Mouse (Mus musculus): ENCODE results near the gene Krt12. TPM values are rescaled to one million over a fixed set of nuclear protein-coding genes. Genes with fewer than 3 reads are reported as not detected.

The Krt12 gene
- not detected in 2 replicates for polyA plus RNA-seq (2014; fragmentation: Nextera tagmentation; extraction: Ambion mirVana)

DNA sequence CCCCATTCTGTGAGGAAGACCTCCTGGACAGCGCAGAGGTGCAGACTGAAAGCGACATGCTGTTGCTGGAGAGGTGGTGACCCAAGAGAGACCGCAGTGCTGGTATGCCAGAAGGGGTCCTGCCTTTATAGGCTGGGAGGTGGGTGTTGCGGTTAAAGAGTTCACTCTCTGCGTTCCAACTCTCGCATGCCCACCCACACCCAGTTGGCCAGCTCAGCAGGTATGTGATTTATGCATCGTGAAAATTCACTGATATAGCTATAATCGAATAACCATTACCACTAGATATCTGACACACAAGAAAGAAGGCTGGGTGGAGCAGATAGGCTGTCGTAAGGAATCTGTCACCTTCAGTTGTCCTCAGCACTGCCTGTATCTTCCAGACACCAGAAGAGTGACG, at the start of gene Krt12:
Gene Krt12 (minus strand): TSS at position 101 of the 400 bp plus-strand sequence.
- Histone ChIP-seq H3K9me3 (ENCODE audit: control insufficient read depth, low read length) (no peaks in the 10 kb centered on the region), H3K4me1 (ENCODE audit: control insufficient read depth, insufficient read depth, low read length) (no peaks in the 10 kb centered on the region), H3K27ac (ENCODE audit: low read depth, low read length) (no peak within 1 kb of the TSS), H3K9ac (ENCODE audit: low read depth, low read length) (no peak within 1 kb of the TSS), H3K4me3 (ENCODE audit: low read length) (no peak within 1 kb of the TSS), H3K4me2 (replicated peaks; ENCODE audit: low read depth, low read length) (no peak within 1 kb of the TSS), H3K36me3 (ENCODE audit: control insufficient read depth, insufficient read depth, low read length) (no peaks in the 10 kb centered on the region), H3K27me3 (ENCODE audit: control insufficient read depth, insufficient read depth, low read length) (no peaks in the 10 kb centered on the region)
- 77% methylated on average over 10 of the region's 10 CpGs for WGBS
- no peak for ATAC-seq (ENCODE audit: low FRiP score, low TSS enrichment)

DNA sequence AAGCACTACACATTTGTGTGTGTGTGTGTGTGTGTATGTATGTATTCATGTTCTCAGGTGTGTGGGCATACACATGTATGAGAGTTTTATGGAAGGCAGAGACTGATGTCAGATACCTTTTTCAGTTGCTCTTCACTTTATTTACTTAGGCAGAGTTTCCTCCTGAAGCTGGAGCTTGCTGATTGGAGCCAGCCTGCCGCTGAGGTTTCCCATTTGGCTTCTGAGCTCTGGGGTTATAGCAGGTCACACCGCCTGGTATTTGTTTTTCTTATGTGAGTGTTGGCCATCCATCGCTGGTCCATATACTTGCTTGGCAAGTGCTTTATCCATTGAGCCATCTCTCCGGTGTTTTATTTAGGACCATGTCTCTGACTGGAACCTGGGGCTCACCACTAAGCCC, 47.2 kb upstream of the Krt12 start:
- ATAC-seq (ENCODE audit: low FRiP score, low TSS enrichment): no peak
- H3K27me3 ChIP-seq (ENCODE audit: control insufficient read depth, insufficient read depth, low read length): no peaks in the 10 kb centered on the region
- 66% methylated on average over 4 of the region's 4 CpGs for WGBS

DNA sequence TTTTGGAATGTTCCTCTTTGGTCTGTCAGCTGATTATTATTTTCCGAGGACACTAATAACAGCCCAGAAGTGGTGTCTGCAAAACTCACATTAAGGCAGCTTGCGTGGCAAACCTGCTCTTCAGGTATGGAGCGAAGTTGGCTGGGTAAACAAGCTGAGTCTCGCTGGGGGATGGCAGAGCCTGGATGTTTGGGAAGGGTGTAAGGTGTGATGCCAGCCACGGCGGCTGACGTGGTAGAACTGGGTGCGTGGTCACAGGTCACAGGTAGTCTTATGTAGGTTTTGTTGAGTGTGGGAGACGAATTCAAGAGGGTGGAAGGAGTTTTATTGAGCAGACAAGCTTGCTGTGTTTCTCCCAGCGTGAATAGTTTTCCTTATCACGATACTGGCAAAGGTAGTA, 46.5 kb upstream of the Krt12 start:
- H3K9me3 ChIP-seq (ENCODE audit: control insufficient read depth, low read length): no peaks in the 10 kb centered on the region
- ATAC-seq (ENCODE audit: low FRiP score, low TSS enrichment): no peak
- no peak overlapping the region for H3K4me3 ChIP-seq (ENCODE audit: low read length)
- no peaks in the 10 kb centered on the region for H3K36me3 ChIP-seq (ENCODE audit: control insufficient read depth, insufficient read depth, low read length)
- no peaks in the 10 kb centered on the region for H3K27me3 ChIP-seq (ENCODE audit: control insufficient read depth, insufficient read depth, low read length)
- no peaks in the 10 kb centered on the region for H3K4me1 ChIP-seq (ENCODE audit: control insufficient read depth, insufficient read depth, low read length)
- 88% methylated on average over 11 of the region's 11 CpGs for WGBS
- no peak overlapping the region for H3K9ac ChIP-seq (ENCODE audit: low read depth, low read length)
- H3K4me2 ChIP-seq (replicated peaks; ENCODE audit: low read depth, low read length): no peak overlapping the region
- H3K27ac ChIP-seq (ENCODE audit: low read depth, low read length): no peak overlapping the region

More for the DNA sequence above, 47.2 kb upstream of the Krt12 start:
- Histone ChIP-seq H3K4me3 (ENCODE audit: low read length) (no peak overlapping the region), H3K4me1 (ENCODE audit: control insufficient read depth, insufficient read depth, low read length) (no peaks in the 10 kb centered on the region), H3K9me3 (ENCODE audit: control insufficient read depth, low read length) (no peaks in the 10 kb centered on the region), H3K27ac (ENCODE audit: low read depth, low read length) (no peak overlapping the region), H3K9ac (ENCODE audit: low read depth, low read length) (no peak overlapping the region), H3K36me3 (ENCODE audit: control insufficient read depth, insufficient read depth, low read length) (no peaks in the 10 kb centered on the region), H3K4me2 (replicated peaks; ENCODE audit: low read depth, low read length) (no peak overlapping the region)

DNA sequence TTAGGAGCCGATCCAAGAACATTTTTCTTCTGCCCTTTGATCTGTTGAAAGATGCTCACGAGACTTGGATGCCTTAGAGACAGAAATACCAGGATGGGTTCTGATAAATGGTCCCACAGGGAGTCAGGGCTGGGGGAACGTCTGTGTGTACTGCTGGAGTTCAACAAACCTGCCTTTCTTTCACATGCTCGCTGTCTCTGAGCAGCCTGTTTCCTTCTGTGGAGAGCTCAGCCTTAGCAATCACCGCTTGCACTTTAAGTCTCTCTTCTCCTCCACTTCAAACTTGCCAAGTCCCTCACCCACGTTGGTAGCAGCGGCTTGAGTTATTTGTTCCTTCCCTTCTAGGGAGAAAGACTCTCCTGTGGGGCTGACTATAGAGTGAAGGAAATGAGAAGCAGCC, 44.3 kb upstream of the Krt12 start:
- H3K36me3 ChIP-seq (ENCODE audit: control insufficient read depth, insufficient read depth, low read length): no peaks in the 10 kb centered on the region
- no peak for ATAC-seq (ENCODE audit: low FRiP score, low TSS enrichment)
- H3K4me3 ChIP-seq (ENCODE audit: low read length): no peak overlapping the region
- no peak overlapping the region for H3K9ac ChIP-seq (ENCODE audit: low read depth, low read length)
- H3K4me1 ChIP-seq (ENCODE audit: control insufficient read depth, insufficient read depth, low read length): no peaks in the 10 kb centered on the region
- H3K27ac ChIP-seq (ENCODE audit: low read depth, low read length): no peak overlapping the region
- H3K27me3 ChIP-seq (ENCODE audit: control insufficient read depth, insufficient read depth, low read length): no peaks in the 10 kb centered on the region
- no peak overlapping the region for H3K4me2 ChIP-seq (replicated peaks; ENCODE audit: low read depth, low read length)
- no peaks in the 10 kb centered on the region for H3K9me3 ChIP-seq (ENCODE audit: control insufficient read depth, low read length)
- WGBS: 14% methylated on average over 7 of the region's 7 CpGs

DNA sequence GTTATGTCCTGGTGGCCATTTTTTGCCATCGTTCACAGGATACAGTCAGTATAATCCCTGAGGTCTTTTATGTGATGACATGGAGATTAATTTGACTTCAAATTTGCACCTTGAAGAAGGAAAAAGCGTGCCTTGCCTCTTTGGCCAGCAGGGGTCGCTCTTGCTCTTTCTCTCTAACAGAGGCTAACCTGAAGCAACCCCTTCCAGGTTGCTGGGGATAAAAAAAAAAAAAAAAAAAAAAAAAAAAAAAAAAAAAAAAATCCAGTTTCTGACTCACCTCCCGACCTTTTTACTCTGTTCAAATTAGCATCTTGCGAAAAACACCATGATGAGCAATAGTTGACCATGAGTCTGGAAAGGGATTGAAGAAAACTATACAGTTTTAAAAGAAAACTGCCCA, 42.8 kb upstream of the Krt12 start:
- no peak overlapping the region for H3K27ac ChIP-seq (ENCODE audit: low read depth, low read length)
- H3K27me3 ChIP-seq (ENCODE audit: control insufficient read depth, insufficient read depth, low read length): no peaks in the 10 kb centered on the region
- ATAC-seq (ENCODE audit: low FRiP score, low TSS enrichment): no peak
- no peaks in the 10 kb centered on the region for H3K4me1 ChIP-seq (ENCODE audit: control insufficient read depth, insufficient read depth, low read length)
- H3K4me3 ChIP-seq (ENCODE audit: low read length): no peak overlapping the region
- H3K9ac ChIP-seq (ENCODE audit: low read depth, low read length): no peak overlapping the region
- 2% methylated on average over 5 of the region's 5 CpGs for WGBS
- H3K9me3 ChIP-seq (ENCODE audit: control insufficient read depth, low read length): no peaks in the 10 kb centered on the region
- no peaks in the 10 kb centered on the region for H3K36me3 ChIP-seq (ENCODE audit: control insufficient read depth, insufficient read depth, low read length)
- H3K4me2 ChIP-seq (replicated peaks; ENCODE audit: low read depth, low read length): no peak overlapping the region

DNA sequence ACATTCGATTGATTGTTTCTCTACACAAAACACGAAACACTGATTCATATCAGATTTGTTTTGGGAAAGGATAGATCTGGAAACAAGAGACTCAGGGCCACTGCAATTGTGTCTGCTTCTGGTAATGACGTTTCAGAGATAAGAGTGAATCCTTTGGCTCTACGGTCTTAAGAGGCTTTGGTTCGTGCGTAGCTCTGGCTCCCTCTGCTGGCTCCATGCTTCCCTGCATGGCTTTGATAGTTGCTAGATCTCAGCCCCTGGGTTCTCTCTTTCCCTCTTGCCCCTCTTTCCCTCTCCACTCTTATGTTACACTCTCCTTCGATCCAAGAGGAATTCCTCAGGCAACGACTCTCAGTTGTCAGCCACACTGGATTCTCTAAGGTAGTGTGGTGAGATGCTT, 41.1 kb upstream of the Krt12 start:
- no peak overlapping the region for H3K4me2 ChIP-seq (replicated peaks; ENCODE audit: low read depth, low read length)
- no peaks in the 10 kb centered on the region for H3K9me3 ChIP-seq (ENCODE audit: control insufficient read depth, low read length)
- WGBS: 12% methylated on average over 8 of the region's 8 CpGs
- no peaks in the 10 kb centered on the region for H3K4me1 ChIP-seq (ENCODE audit: control insufficient read depth, insufficient read depth, low read length)
- no peak overlapping the region for H3K9ac ChIP-seq (ENCODE audit: low read depth, low read length)
- H3K36me3 ChIP-seq (ENCODE audit: control insufficient read depth, insufficient read depth, low read length): no peaks in the 10 kb centered on the region
- H3K27ac ChIP-seq (ENCODE audit: low read depth, low read length): no peak overlapping the region
- H3K27me3 ChIP-seq (ENCODE audit: control insufficient read depth, insufficient read depth, low read length): no peaks in the 10 kb centered on the region
- no peak overlapping the region for H3K4me3 ChIP-seq (ENCODE audit: low read length)
- no peak for ATAC-seq (ENCODE audit: low FRiP score, low TSS enrichment)

DNA sequence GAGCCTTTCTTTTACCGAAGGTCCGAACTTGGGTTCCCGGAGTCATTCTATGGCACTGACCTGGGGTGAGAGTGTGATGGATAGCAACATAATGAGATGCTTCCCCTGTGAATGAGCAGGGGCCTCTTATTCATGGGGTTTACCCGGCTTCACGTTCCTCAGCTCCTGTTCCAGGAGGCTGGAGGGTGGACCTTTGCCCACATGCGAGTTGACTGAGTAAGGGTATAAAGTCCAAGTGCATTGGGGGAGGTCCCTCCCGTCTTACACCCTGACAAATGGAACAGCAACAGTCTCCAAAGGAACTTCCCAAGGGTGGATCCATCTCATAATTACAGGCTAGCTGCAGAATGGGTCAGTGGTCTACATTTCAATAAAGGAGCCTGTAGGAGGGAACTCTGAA, 39.7 kb upstream of the Krt12 start:
- H3K9me3 ChIP-seq (ENCODE audit: control insufficient read depth, low read length): no peaks in the 10 kb centered on the region
- ATAC-seq (ENCODE audit: low FRiP score, low TSS enrichment): no peak
- no peak overlapping the region for H3K9ac ChIP-seq (ENCODE audit: low read depth, low read length)
- H3K36me3 ChIP-seq (ENCODE audit: control insufficient read depth, insufficient read depth, low read length): no peaks in the 10 kb centered on the region
- no peaks in the 10 kb centered on the region for H3K4me1 ChIP-seq (ENCODE audit: control insufficient read depth, insufficient read depth, low read length)
- H3K4me3 ChIP-seq (ENCODE audit: low read length): no peak overlapping the region
- no peaks in the 10 kb centered on the region for H3K27me3 ChIP-seq (ENCODE audit: control insufficient read depth, insufficient read depth, low read length)
- 60% methylated on average over 7 of the region's 7 CpGs for WGBS
- no peak overlapping the region for H3K27ac ChIP-seq (ENCODE audit: low read depth, low read length)
- no peak overlapping the region for H3K4me2 ChIP-seq (replicated peaks; ENCODE audit: low read depth, low read length)

DNA sequence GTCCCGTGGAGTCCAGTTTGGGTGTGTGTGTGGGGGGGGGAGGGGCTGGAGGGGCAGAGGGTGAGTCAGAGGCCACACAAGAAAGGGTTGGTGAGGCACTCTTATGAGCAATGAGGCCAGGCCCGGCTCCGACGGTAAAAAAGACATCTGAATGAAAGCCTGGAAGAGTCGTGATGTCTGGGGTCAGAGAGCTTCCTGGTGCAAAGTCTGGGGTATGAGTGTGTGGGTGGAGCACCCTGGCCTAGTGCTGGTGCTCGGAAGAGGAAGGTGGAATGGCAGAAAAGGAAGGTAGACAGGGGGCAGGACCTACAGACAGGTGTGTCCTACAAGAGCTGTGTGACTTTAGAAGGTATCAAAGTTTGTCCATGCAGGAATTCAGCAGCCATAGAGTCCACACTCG, 36.8 kb upstream of the Krt12 start:
- Histone ChIP-seq H3K4me2 (replicated peaks; ENCODE audit: low read depth, low read length) (no peak overlapping the region), H3K27me3 (ENCODE audit: control insufficient read depth, insufficient read depth, low read length) (no peaks in the 10 kb centered on the region)

DNA sequence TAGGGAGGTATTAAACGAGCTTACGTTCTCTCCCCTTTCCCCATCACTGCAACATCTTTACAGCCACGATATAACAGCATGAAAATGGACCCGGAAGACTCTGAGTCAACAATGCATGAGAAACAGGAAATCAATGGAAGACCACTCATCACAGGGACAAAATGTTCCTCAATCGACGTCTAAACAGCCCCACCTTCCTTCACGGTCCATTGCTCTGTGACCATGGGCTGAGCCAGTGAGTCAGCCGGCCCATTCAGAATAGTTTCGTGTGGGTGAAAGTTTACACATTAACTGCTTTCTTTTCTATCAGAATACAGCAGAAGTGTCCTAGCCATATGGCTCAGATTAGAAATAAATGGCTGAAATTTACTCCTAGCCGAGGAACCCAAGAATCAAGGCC, 32.7 kb upstream of the Krt12 start:
- no peak for ATAC-seq (ENCODE audit: low FRiP score, low TSS enrichment)
- peaks cover 2% of the 10 kb centered on the region; the same call in 1 of the 2 replicates for H3K27me3 ChIP-seq (ENCODE audit: control insufficient read depth, insufficient read depth, low read length)
- WGBS: 69% methylated on average over 10 of the region's 10 CpGs

More for the DNA sequence above, 36.8 kb upstream of the Krt12 start:
- H3K9me3 ChIP-seq (ENCODE audit: control insufficient read depth, low read length): no peaks in the 10 kb centered on the region
- H3K9ac ChIP-seq (ENCODE audit: low read depth, low read length): no peak overlapping the region
- no peaks in the 10 kb centered on the region for H3K4me1 ChIP-seq (ENCODE audit: control insufficient read depth, insufficient read depth, low read length)
- H3K4me3 ChIP-seq (ENCODE audit: low read length): no peak overlapping the region
- H3K27ac ChIP-seq (ENCODE audit: low read depth, low read length): no peak overlapping the region
- ATAC-seq (ENCODE audit: low FRiP score, low TSS enrichment): no peak
- H3K36me3 ChIP-seq (ENCODE audit: control insufficient read depth, insufficient read depth, low read length): no peaks in the 10 kb centered on the region
- 56% methylated on average over 7 of the region's 7 CpGs for WGBS

More for the DNA sequence above, 32.7 kb upstream of the Krt12 start:
- no peaks in the 10 kb centered on the region for H3K4me1 ChIP-seq (ENCODE audit: control insufficient read depth, insufficient read depth, low read length)
- H3K4me2 ChIP-seq (replicated peaks; ENCODE audit: low read depth, low read length): no peak overlapping the region
- H3K27ac ChIP-seq (ENCODE audit: low read depth, low read length): no peak overlapping the region
- no peak overlapping the region for H3K4me3 ChIP-seq (ENCODE audit: low read length)
- H3K9ac ChIP-seq (ENCODE audit: low read depth, low read length): no peak overlapping the region
- no peaks in the 10 kb centered on the region for H3K36me3 ChIP-seq (ENCODE audit: control insufficient read depth, insufficient read depth, low read length)
- no peaks in the 10 kb centered on the region for H3K9me3 ChIP-seq (ENCODE audit: control insufficient read depth, low read length)

All from kidney, embryonic 14.5 days (tissue).